Mouse (Mus musculus): ENCODE data around the gene Map2k3.
"Not testable (repeated sequence)": the region's sequence is repeated elsewhere in the genome, so short reads cannot be mapped to it uniquely, and the experiment has no call there.

- TF ChIP-seq EP300, CTCF (IDR thresholded peaks at IDR 0.05): not testable (repeated sequence)
These were observed 44.8 kb upstream of the Map2k3 start for GRCm38 (mm10) chr11:60886986-60887385.
